Mouse (Mus musculus) forebrain, embryonic 15.5 days (tissue): ENCODE measurements around the gene Enox1. TPM values are rescaled to one million over a fixed set of nuclear protein-coding genes. Genes with fewer than 3 reads are reported as not detected.

ENCODE experiments used
- ATAC-seq: fragments of 200-750 bp; cut with Nextera tagmentation; replicated peaks from 2 replicates; pipeline ENCODE4 v1.8.0; 2017; ENCODE audit warnings: mild to moderate bottlenecking, moderate TSS enrichment, moderate library complexity
- H3K27ac ChIP-seq: fragments of 300-500 bp; sonication (generic); replicated peaks from 2 replicates; pipeline ENCODE4 v1.5.1; 2015; ENCODE audit warnings: mild to moderate bottlenecking, inconsistent platforms
- H3K27me3 ChIP-seq: fragments of 300-500 bp; sonication (generic); 2 replicates; pipeline ENCODE4 v1.6.1; 2015; ENCODE audit warnings: inconsistent platforms
- H3K36me3 ChIP-seq: fragments of 300-500 bp; sonication (generic); 2 replicates; pipeline ENCODE4 v1.6.1; 2015; ENCODE audit warnings: mild to moderate bottlenecking, inconsistent platforms
- H3K4me1 ChIP-seq: fragments of 300-500 bp; sonication (generic); 2 replicates; pipeline ENCODE4 v1.6.1; 2015; ENCODE audit warnings: inconsistent platforms
- H3K4me2 ChIP-seq: fragments of 300-500 bp; sonication (generic); replicated peaks from 2 replicates; pipeline ENCODE4 v1.6.1; 2015; ENCODE audit warnings: mild to moderate bottlenecking, inconsistent platforms
- H3K4me3 ChIP-seq: fragments of 300-500 bp; sonication (generic); 2 replicates; pipeline ENCODE4 v1.5.1; 2015; ENCODE audit warnings: mild to moderate bottlenecking, inconsistent platforms
- H3K9ac ChIP-seq: fragments of 300-500 bp; sonication (generic); replicated peaks from 2 replicates; pipeline ENCODE4 v1.6.1; 2015; ENCODE audit warnings: mild to moderate bottlenecking, inconsistent platforms
- H3K9me3 ChIP-seq: fragments of 300-500 bp; sonication (generic); 2 replicates; pipeline ENCODE4 v1.6.1; 2016; ENCODE audit warnings: inconsistent platforms
- WGBS: fragments of 180-500 bp; shearing (Covaris S2); methylation state at CpG from one replicate; pipeline ENCODE4 v1.1.7; 2015; ENCODE audit warnings: mixed read lengths; 5-methylcytosine and 5-hydroxymethylcytosine counted together
- polyA plus RNA-seq: library from polyadenylated mRNA; unstranded; fragments of >200 nt; fragmentation: Nextera tagmentation; extraction: Ambion mirVana; gene quantifications from 2 replicates; pipeline ENCODE4 v1.2.1, GENCODE M21; 2015

Enox1 gene
- polyA plus RNA-seq, 1 experiment from 2014 or later = 67.5 TPM

DNA sequence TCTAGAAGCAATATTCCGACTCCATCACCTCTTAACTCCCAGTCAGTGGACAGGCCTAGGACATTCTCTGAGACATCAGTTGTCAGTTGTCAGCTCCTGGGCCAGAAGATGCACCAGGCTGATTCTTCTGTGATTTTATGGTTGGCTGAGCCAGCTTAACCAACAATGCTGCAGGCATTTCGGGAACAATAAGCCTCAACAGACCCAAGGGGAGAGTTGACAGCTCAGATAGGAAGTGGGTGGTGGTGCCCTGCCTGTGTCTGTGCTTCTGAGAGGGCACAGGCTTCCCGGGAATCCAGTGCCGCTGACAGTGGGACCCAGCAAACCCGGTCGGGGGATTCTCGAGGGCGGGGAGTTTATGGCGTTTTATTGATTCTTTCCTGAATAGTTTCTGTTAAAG lies 229.1 kb downstream of the Enox1 start:
- Histone ChIP-seq H3K4me2 (no peak overlapping the region), H3K4me1 (peaks cover 4% of the 10 kb centered on the region), H3K9ac (no peak overlapping the region), H3K27ac (no peak overlapping the region), H3K9me3 (no peaks in the 10 kb centered on the region), H3K36me3 (no peaks in the 10 kb centered on the region), H3K27me3 (no peaks in the 10 kb centered on the region), H3K4me3 (no peak overlapping the region)
- ATAC-seq = no peak
- WGBS = 39% methylated on average over 9 of the region's 9 CpGs

DNA sequence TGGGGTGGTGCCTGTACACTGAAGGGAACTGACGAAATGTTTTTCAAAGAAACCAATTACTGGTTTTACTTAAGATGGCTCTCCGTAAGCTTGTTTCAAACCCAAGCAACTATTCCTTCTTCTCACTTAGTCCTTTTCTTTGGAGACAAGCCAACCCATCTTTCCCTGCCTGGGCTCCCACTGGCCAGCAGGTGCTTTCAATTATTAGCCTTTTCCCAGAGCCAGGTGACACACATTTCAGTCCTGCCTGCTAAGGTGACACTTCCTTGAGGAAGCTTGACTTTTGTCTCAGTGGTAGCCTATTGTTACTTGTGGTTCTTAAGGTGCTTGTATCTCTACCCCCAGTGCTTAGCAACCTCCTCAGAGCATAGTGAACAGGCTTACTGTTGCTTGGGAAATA lies 231.3 kb downstream of the Enox1 start:
- 84% methylated on average over 2 of the region's 2 CpGs for WGBS
- Histone ChIP-seq H3K27me3 (no peaks in the 10 kb centered on the region), H3K27ac (no peak overlapping the region)

GRCm38 (mm10) chr14:77389276-77389675 lies 232.7 kb downstream of the Enox1 start:
- Histone ChIP-seq H3K4me2 (no peak overlapping the region), H3K27ac (no peak overlapping the region), H3K9me3 (no peaks in the 10 kb centered on the region), H3K9ac (no peak overlapping the region), H3K4me3 (no peak overlapping the region), H3K27me3 (no peaks in the 10 kb centered on the region), H3K36me3 (no peaks in the 10 kb centered on the region), H3K4me1 (no peaks in the 10 kb centered on the region)
- 91% methylated on average over 5 of the region's 5 CpGs for WGBS
- no peak for ATAC-seq

More for the DNA sequence above, 231.3 kb downstream of the Enox1 start:
- Histone ChIP-seq H3K36me3 (no peaks in the 10 kb centered on the region), H3K9me3 (no peaks in the 10 kb centered on the region), H3K4me2 (no peak overlapping the region), H3K4me3 (no peak overlapping the region), H3K4me1 (no peaks in the 10 kb centered on the region), H3K9ac (no peak overlapping the region)
- no peak for ATAC-seq

DNA sequence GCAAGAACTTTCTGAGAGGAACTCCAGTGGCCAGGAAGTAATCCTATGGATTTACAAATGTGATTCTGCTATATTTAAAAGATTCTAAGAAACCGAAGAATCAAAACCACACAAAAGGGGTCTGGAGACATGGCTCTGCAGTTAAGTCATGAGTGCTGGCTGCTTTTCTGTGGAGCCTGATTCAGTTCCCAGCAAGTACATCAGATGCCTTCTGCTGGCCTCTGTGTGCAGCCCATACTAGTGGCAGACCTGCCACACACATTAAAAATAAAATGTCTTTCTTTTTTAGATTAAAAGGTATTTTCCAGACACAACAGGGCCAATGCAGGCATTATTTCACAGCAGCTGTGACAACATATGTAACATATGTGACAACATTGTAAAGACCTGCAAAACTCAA lies 235.9 kb downstream of the Enox1 start:
- Histone ChIP-seq H3K27ac (no peak overlapping the region), H3K27me3 (no peaks in the 10 kb centered on the region), H3K36me3 (no peaks in the 10 kb centered on the region), H3K9ac (no peak overlapping the region), H3K9me3 (no peaks in the 10 kb centered on the region), H3K4me1 (no peaks in the 10 kb centered on the region), H3K4me3 (no peak overlapping the region), H3K4me2 (no peak overlapping the region)
- ATAC-seq = no peak
- 73% methylated on average over 1 of the region's 1 CpGs for WGBS

DNA sequence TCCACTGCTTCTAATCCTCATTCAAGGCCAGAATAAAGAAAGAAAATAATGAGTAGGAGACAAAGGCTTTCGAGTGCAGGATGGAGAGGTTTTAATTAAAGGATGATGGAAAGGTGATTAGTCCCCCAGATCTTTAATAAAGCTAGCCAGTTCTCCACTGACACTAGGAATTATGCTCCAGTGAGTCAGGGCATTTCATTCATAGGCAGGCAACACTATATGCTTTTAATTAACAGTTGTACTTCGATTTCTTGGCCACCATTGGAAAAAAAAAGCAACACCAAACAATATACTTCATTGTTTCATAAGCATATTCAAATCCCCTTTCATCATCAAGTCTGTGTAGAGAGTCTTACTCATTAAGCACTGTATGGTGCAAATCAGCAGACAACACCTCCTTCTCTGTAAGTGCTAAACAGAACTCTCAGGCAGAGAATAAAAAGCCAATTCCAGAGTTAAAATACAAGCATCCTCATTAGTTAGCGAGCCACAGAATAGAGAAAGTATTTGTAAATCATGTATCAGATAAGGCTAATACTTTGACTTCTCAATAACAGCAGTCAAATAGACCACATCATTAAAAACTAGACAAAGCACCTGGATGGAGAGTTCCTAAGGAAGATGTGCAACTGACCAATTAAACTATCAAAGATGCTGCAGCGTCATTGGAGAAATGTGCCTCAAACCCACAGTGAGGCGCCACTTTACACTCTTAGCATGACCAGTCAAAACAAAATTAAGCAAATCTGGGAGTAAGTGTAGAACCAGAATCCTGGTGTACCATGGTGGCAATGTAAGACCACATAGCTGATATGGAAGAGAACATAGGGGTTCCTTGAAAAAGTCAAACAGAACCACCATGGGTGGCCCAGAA lies 249.9 kb downstream of the Enox1 start:
- Histone ChIP-seq H3K4me1 (peaks cover 10% of the 10 kb centered on the region; the same call in 1 of the 2 replicates), H3K4me3 (no peak overlapping the region), H3K4me2 (no peak overlapping the region), H3K9ac (no peak overlapping the region), H3K9me3 (no peaks in the 10 kb centered on the region), H3K27me3 (no peaks in the 10 kb centered on the region), H3K27ac (no peak overlapping the region), H3K36me3 (no peaks in the 10 kb centered on the region)
- WGBS = 19% methylated on average over 5 of the region's 5 CpGs
- ATAC-seq = peak; percentile 81

DNA sequence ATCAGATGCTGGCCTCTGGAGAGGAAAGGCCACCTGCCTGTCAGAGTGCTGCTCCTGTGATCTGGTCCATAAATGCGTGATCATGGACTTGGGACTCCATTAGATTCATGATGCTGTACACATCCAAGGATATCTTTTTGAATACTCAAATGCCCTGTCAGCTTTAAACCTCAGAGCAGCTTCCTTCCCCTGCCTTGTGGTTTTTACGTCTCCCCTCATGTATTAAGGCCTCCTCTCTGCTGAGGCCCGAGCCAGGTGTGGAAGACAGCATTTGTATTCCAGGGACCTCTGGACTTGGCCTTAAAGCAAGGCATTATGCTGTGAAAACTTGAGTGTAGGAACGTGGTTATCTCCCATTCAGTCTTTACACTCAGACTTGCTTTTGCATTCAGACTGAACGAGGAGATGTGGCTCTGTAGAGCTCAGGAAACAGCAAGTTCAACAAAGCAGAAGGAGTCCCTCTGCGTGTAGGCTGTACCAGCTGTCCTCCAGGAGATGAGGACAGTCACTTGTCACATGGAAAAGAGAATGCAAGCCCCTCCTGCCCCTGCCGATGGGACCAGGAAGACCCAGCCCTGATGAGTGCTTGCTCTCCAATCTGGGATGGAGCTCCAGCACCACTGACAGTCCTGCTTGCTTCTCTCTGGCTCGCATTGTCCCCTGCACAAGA lies 252.8 kb downstream of the Enox1 start:
- Histone ChIP-seq H3K27ac (no peak overlapping the region), H3K4me3 (no peak overlapping the region), H3K27me3 (no peaks in the 10 kb centered on the region), H3K9ac (no peak overlapping the region), H3K4me2 (no peak overlapping the region), H3K4me1 (peaks cover 10% of the 10 kb centered on the region; the same call in 1 of the 2 replicates), H3K9me3 (no peaks in the 10 kb centered on the region), H3K36me3 (no peaks in the 10 kb centered on the region)
- no peak for ATAC-seq
- WGBS = 85% methylated on average over 8 of the region's 8 CpGs

DNA sequence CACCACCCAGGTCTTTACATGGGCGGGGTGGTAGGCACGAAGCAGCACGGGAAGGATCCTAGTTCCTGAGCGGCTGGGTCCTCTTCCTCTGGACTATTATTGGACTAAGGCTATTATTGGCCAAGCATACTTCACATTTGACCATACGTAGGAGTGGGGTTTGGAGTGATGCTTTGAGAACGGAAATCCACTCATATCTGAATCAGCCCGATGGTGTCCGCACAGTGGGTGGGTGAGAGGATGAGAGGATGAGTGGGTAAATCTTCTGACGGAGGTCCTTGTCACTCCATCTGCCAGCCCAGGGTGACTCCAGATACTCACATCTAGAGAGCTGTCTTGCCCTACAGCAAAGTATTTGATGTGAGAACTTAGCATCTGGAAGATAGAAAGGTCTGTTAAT lies 253.8 kb downstream of the Enox1 start:
- Histone ChIP-seq H3K4me3 (no peak overlapping the region), H3K27ac (no peak overlapping the region), H3K36me3 (no peaks in the 10 kb centered on the region), H3K9ac (no peak overlapping the region), H3K4me1 (peaks cover 10% of the 10 kb centered on the region; the same call in 1 of the 2 replicates), H3K4me2 (no peak overlapping the region), H3K27me3 (no peaks in the 10 kb centered on the region), H3K9me3 (no peaks in the 10 kb centered on the region)
- WGBS = 95% methylated on average over 9 of the region's 9 CpGs
- ATAC-seq = no peak

DNA sequence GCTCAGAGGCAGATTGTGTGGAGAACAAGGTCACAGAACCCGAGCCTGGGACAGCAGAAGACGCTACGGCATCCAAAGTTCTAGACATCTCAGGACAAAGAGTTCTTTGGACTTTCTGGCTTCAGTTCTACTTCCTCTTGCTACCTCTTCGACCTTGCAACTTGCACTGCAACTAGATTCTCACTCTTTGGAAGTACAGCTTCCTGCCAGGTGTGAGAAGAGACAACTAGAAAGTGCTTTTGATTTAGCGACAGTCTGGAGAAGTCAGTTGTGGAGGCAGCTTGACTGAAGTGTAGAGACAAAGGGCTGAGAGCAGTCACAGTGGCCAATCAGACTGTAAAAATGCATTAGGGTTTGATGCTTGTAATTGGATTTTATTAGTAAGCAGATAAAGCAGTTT lies 256.5 kb downstream of the Enox1 start:
- Histone ChIP-seq H3K4me1 (peaks cover 3% of the 10 kb centered on the region; the same call in 1 of the 2 replicates), H3K9ac (no peak overlapping the region), H3K27me3 (no peaks in the 10 kb centered on the region), H3K4me2 (no peak overlapping the region), H3K4me3 (no peak overlapping the region), H3K9me3 (no peaks in the 10 kb centered on the region), H3K27ac (no peak overlapping the region), H3K36me3 (no peaks in the 10 kb centered on the region)
- WGBS = 89% methylated on average over 5 of the region's 5 CpGs
- no peak for ATAC-seq

DNA sequence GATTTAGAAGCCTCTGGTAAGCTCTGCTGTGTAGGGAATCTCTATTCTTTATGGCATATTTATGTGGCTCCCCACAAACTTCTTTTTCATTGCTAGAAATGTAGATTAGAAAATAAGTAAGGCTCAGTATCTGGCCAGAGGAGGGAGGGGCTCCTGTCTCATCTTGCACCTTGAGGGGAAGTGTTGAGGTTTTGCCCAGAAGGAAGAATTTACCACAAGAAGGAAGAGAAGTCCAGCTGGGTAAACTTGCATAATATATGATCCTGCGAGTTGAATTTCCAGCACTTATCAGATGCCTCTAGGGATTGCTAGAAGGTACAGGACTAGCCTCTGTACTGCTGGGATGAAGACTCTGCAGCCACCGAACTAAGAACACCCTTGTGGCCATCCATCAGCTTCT lies 259.8 kb downstream of the Enox1 start:
- H3K9me3 ChIP-seq = no peaks in the 10 kb centered on the region
- H3K4me2 ChIP-seq = no peak overlapping the region
- 93% methylated on average over 2 of the region's 2 CpGs for WGBS
- no peaks in the 10 kb centered on the region for H3K27me3 ChIP-seq
- no peak for ATAC-seq
- H3K27ac ChIP-seq = no peak overlapping the region
- H3K4me3 ChIP-seq = no peak overlapping the region
- H3K9ac ChIP-seq = no peak overlapping the region
- peaks cover 7% of the 10 kb centered on the region for H3K4me1 ChIP-seq
- H3K36me3 ChIP-seq = no peaks in the 10 kb centered on the region

DNA sequence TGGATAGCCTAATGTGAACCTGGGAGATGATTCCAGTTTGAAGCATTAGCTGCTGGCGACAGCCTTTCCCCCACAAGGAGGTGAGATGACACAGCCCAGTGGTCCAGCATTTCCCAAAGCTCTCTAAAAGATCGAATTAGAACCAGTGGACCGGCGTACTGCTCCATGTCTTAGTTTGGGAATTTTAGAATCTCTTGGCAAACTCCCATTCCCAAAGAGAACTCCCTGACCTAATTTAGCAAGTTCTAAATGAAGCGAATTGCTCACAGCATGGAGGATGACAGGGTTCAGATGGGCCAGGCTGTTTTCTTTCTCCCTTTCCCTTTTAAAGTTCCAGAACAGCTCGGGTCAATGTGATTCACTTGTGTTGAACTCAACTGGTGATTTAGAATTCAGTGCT lies 264.5 kb downstream of the Enox1 start:
- ATAC-seq = no peak
- Histone ChIP-seq H3K27me3 (no peaks in the 10 kb centered on the region), H3K4me1 (peaks cover 11% of the 10 kb centered on the region), H3K4me3 (no peak overlapping the region), H3K4me2 (no peak overlapping the region), H3K36me3 (no peaks in the 10 kb centered on the region), H3K27ac (no peak overlapping the region), H3K9me3 (no peaks in the 10 kb centered on the region), H3K9ac (no peak overlapping the region)
- 53% methylated on average over 6 of the region's 6 CpGs for WGBS

GRCm38 (mm10) chr14:77423194-77423593 lies 266.6 kb downstream of the Enox1 start:
- ATAC-seq = no peak
- Histone ChIP-seq H3K9ac (no peak overlapping the region), H3K27me3 (no peaks in the 10 kb centered on the region), H3K36me3 (no peaks in the 10 kb centered on the region), H3K4me2 (no peak overlapping the region), H3K9me3 (no peaks in the 10 kb centered on the region), H3K27ac (no peak overlapping the region), H3K4me1 (peaks cover 7% of the 10 kb centered on the region), H3K4me3 (no peak overlapping the region)
- WGBS = 88% methylated on average over 9 of the region's 9 CpGs

- no peaks in the 10 kb centered on the region for H3K27me3 ChIP-seq
- H3K4me2 ChIP-seq = no peak overlapping the region
- no peaks in the 10 kb centered on the region for H3K36me3 ChIP-seq
- WGBS = 68% methylated on average over 5 of the region's 5 CpGs
- ATAC-seq = no peak
- peaks cover 3% of the 10 kb centered on the region for H3K4me1 ChIP-seq
- H3K9me3 ChIP-seq = no peaks in the 10 kb centered on the region
- no peak overlapping the region for H3K9ac ChIP-seq
- no peak overlapping the region for H3K27ac ChIP-seq
- no peak overlapping the region for H3K4me3 ChIP-seq
Observed at GRCm38 (mm10) chr14:77439426-77439825, 282.9 kb downstream of the Enox1 start.
